Mouse (Mus musculus): ENCODE results near the gene Cds2.

DNA sequence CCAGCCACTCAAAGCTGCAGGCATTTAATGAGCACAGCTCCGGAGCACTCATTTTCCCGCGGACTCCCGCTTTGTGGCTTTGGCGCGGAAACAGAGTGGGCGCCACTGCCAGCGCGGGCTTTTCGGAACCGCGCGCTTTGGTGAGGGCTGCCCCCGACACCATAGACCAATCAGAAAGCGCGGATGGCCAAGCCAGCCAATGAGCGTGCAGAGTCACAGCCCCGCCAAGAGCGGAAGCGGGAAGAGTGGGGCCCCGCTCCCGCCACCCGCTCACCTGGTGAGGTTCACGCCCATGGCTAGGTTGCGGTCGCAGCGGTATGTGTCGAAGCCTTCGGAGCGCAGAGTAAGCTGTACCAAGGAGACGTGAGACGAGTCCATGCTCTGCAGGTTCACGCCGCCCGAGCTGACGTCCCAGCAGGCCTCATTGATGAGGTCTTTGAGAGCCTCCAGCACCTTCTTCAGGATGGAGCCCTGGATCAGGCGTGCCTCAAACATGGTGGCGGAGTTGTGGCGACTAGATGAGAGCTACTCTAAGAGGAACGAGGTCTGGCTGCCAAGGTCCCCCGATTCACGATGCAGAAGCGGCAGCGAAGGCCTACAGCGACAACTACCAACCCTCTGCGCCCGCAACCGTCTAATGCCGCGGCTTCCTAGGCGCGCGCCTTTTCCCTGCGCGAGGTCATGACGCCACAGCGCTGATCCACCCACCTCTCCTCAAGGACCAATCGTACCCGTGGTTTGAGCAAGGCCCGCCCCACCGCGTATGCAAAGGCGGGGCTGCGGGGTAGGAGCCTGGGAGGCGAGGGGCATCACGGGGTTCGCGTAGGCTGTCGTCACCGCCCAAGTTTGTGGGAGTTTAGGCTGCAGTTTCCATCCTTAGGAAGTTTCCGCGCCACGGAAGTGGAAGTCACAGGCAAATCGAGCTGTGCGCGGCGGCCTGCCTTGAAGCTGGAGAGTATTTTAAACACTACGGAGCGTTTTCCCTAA lies 10.1 kb upstream of the Cds2 start, which contains the start of gene Pcna:
- TF ChIP-seq EP300 (IDR thresholded peaks at IDR 0.05; ENCODE audit: insufficient read depth, low read depth, low read length), result peak; percentile 30; the same call in 1 of the 2 replicates
- no peak for TF ChIP-seq CTCF (IDR thresholded peaks at IDR 0.05; ENCODE audit: low read depth, low read length)
- peak; percentile 74 for TF ChIP-seq POLR2A (IDR thresholded peaks at IDR 0.05; ENCODE audit: insufficient read depth, low read length)

All from ES-Bruce4 (cell line).